Mouse (Mus musculus): ENCODE results near the gene Gjc1.

GRCm38 (mm10) chr11:102755391-102755790, 64.1 kb downstream of the Gjc1 start:
- TF ChIP-seq POLR2A (IDR thresholded peaks at IDR 0.05; ENCODE audit: low read depth, low read length) (no peak), CTCF (IDR thresholded peaks at IDR 0.05; ENCODE audit: extremely low read depth, insufficient read depth, insufficient read length, insufficient replicate concordance) (no peak)
